Mouse (Mus musculus): ENCODE data around the gene Lbr. TPM values are rescaled to one million over a fixed set of nuclear protein-coding genes. Genes with fewer than 3 reads are reported as not detected.
A peak's percentile ranks its signal among the peaks of the same experiment; 100 is the strongest.

The Lbr gene
- 163 and 166 TPM in 2 replicates for polyA plus RNA-seq (2016; fragmentation: Nextera tagmentation; extraction: Ambion mirVana)

DNA sequence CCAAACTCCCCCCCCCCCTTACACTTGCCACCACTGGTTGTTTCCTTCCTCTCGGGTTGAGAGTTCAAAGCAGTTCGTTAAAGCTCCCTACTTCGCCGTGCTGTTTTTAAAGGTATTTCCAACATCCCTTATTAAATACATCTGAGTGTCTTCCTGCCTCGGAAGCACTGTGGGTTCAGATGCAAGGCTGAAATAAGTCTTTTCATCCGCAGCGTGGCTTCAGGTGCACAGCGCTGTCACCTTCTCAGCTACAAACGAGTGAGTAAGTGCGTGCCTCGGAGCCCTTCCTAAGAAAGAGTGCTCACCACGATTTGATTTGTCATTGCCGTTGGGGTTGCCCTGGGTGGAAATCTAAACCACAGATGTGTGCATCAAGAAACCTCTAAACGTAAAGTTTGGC, at the start of gene Lbr:
Gene Lbr (minus strand): TSS at position 266 of the 400 bp plus-strand sequence.
- Histone ChIP-seq H3K27ac (peak within 1 kb of the TSS; percentile 98), H3K27me3 (ENCODE audit: low read depth, poor library complexity, severe bottlenecking) (no peaks in the 10 kb centered on the region), H3K9me3 (replicated peaks) (no peaks in the 10 kb centered on the region), H3K4me1 (peaks cover 37% of the 10 kb centered on the region), H3K4me3 (peak within 1 kb of the TSS; percentile 98), H3K36me3 (peaks cover 5% of the 10 kb centered on the region)
- peak; percentile 54 for DNase-seq (ENCODE audit: low spot score)
- under 1% methylated on average over 14 of the region's 14 CpGs for whole genome bisulfite sequencing

DNA sequence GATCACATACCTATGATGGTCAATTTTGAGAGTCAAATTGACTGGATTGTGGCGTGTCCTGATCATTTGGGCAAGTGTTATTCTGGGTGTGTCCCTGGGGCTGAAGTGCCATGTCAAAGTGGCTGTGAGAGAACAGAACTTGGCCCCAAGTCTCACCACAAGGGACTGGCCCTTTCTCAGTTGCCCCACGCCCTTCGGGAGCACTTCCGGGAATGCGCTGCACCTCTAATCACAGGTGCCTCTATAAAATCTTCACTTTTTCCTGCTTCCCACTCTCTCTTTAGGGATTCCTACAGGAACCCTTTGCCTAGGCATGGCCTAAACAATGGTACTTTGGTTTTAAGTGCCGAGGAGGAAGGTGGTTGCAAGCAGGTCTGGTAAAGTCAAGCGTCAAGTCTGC, 46.8 kb upstream of the Lbr start:
- 90% methylated on average over 7 of the region's 7 CpGs for WGBS

DNA sequence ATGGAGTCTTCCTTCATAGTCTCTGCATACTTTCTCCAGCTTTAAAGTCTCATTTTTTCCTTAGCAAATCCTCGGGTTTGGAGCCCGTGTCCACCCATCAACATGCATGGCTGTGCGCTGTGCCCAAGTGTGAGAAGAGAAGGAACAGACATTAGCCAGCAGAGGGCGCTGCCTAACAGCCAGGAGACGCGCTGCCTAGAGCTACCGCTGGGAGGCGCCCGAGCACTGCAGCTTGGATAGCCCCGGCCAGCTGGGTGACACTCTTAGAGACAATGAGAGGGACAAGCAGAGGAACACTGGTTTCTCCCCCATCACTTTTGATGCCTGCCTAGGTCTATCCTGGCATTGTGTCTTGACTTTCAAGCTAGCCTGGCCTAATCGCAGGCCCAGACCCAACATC, 46.0 kb upstream of the Lbr start:
- Histone ChIP-seq H3K4me1 (no peaks in the 10 kb centered on the region), H3K36me3 (no peaks in the 10 kb centered on the region), H3K4me3 (no peak overlapping the region; the same call in 1 of the 2 replicates), H3K27me3 (ENCODE audit: low read depth, poor library complexity, severe bottlenecking) (no peaks in the 10 kb centered on the region), H3K9me3 (replicated peaks) (no peaks in the 10 kb centered on the region), H3K27ac (peak overlapping the region; percentile 31; the same call in 1 of the 2 replicates)
- WGBS, result 6% methylated on average over 11 of the region's 11 CpGs
- peak; percentile 97 for DNase-seq (ENCODE audit: low spot score)

More for the DNA sequence above, 46.8 kb upstream of the Lbr start:
- DNase-seq (ENCODE audit: low spot score), result no peak
- Histone ChIP-seq H3K4me3 (no peak overlapping the region), H3K9me3 (replicated peaks) (no peaks in the 10 kb centered on the region), H3K4me1 (no peaks in the 10 kb centered on the region), H3K36me3 (no peaks in the 10 kb centered on the region), H3K27me3 (ENCODE audit: low read depth, poor library complexity, severe bottlenecking) (no peaks in the 10 kb centered on the region), H3K27ac (no peak overlapping the region)

DNA sequence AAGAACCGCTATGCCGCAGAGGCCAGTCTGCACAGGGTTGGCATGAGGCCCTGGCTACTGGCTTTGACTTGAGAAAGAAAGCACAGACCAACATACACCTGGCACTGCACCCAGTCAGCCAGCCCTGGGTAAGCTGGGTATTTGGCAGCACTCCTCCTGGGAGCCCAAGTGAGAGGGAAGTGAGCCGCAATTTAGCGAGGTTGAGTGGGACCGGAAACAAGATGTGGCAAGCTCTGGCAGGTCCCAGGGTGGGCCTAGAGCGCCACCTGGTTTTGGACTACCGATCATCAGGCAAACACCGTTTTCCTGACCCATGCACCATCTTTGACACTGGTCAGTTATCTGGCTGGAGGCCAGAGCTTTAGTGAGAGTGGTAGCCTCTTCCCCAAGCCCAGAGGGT, 38.7 kb upstream of the Lbr start:
- Histone ChIP-seq H3K27ac (peak overlapping the region; percentile 58), H3K4me1 (peaks cover 16% of the 10 kb centered on the region), H3K4me3 (no peak overlapping the region), H3K36me3 (no peaks in the 10 kb centered on the region), H3K9me3 (replicated peaks) (no peaks in the 10 kb centered on the region), H3K27me3 (ENCODE audit: low read depth, poor library complexity, severe bottlenecking) (no peaks in the 10 kb centered on the region)
- DNase-seq (ENCODE audit: low spot score), result peak; percentile 74
- 28% methylated on average over 8 of the region's 8 CpGs for WGBS

DNA sequence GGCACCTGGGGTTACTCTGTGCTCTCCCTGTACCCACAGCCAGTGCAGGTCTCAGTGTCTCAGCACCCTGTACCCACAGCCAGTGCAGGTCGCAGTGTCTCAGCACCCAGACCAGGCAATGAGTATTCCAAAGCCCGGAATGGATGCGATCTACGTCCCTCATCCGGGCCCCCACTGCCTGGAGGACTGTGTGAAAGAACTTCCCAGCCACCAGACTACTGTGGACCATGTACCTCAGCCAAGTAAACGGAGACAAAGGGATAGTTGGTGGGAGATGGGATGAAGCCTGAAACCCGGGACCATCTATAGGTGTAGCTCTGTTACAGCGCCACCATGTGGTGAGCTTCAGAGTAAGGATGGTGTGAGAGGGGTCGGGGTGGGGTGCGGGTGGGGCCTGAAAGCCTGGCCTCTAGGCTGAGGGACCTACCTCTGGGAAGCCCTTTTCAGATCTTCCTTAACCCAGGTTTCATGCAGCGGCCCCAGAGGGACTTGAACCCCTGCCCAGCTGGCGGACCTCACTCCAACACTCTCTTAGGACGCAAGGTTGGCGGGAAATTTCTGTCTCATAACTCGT, 38.0 kb upstream of the Lbr start:
- H3K4me3 ChIP-seq, result no peak overlapping the region
- H3K36me3 ChIP-seq, result no peaks in the 10 kb centered on the region
- no peaks in the 10 kb centered on the region for H3K27me3 ChIP-seq (ENCODE audit: low read depth, poor library complexity, severe bottlenecking)
- DNase-seq (ENCODE audit: low spot score), result peak; percentile 49
- peak overlapping the region; percentile 58; the same call in 1 of the 2 replicates for H3K27ac ChIP-seq
- 55% methylated on average over 15 of the region's 15 CpGs for WGBS
- peaks cover 16% of the 10 kb centered on the region for H3K4me1 ChIP-seq
- H3K9me3 ChIP-seq (replicated peaks), result no peaks in the 10 kb centered on the region

DNA sequence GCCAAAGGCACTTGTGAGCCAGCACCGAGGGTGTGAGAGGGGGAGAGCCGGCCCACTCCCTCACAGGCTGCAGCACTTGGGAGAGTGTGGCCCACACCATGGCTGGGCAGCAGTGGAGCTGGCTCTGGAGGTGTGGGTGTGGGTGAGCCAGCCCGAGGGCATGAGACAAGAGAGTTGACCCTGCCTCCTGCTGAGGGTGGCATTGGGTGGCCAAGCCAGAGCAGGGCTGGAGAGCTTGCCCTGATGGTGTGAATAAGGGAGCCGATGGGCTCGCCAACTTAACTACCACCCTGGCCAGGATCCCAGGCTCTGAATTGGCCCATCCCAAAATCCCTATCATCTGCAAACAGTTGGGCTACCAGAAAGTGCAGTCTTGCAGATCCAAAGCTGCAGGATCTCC, 35.6 kb upstream of the Lbr start:
- no peaks in the 10 kb centered on the region for H3K9me3 ChIP-seq (replicated peaks)
- no peak overlapping the region for H3K27ac ChIP-seq
- H3K4me1 ChIP-seq, result peaks cover 16% of the 10 kb centered on the region
- DNase-seq (ENCODE audit: low spot score), result no peak
- H3K27me3 ChIP-seq (ENCODE audit: low read depth, poor library complexity, severe bottlenecking), result no peaks in the 10 kb centered on the region
- no peak overlapping the region for H3K4me3 ChIP-seq
- 82% methylated on average over 5 of the region's 5 CpGs for WGBS
- no peaks in the 10 kb centered on the region for H3K36me3 ChIP-seq

DNA sequence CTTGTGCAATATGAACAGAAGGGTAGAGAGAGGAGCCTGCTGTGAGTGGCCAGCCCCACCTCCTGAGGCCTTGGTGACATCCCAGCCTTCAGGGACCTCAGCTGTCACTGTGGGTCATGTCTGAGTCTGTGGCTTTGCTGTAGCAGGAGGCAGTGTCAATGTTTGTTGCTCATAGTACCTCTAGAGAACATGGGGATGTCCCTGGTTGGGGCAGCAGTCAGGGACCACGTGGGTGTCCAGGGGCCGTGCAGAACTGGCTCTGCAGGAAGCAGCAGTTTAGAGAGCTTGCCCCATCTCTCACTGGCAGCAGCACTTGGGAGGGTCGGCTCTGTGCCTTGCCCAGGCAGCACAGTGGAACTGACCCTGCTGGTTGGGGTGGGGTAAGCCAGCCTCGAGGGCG, 34.2 kb upstream of the Lbr start:
- Histone ChIP-seq H3K27ac (no peak overlapping the region), H3K36me3 (no peaks in the 10 kb centered on the region), H3K9me3 (replicated peaks) (no peaks in the 10 kb centered on the region), H3K4me1 (peaks cover 15% of the 10 kb centered on the region), H3K27me3 (ENCODE audit: low read depth, poor library complexity, severe bottlenecking) (no peaks in the 10 kb centered on the region), H3K4me3 (no peak overlapping the region)
- 52% methylated on average over 5 of the region's 5 CpGs for WGBS
- no peak for DNase-seq (ENCODE audit: low spot score)

DNA sequence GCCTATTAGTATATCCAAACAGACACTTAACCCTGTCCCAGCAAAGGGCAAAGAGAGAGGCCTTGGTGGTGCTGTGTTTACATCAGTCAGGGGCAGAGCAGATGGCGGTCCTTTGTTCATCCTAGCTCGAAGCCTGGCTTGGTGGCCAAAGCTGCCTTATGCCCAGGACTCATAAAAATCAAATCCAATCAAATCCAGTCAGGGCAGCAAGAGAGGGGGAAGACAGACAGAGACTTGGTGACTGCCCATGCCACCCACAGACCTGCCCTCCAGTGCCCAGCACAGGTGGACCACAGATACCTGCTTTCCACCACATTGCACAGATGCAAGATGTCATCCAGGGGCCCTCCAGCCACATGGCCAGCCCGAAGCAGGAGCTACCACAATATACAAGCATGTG, 33.8 kb upstream of the Lbr start:
- DNase-seq (ENCODE audit: low spot score), result no peak
- 71% methylated on average over 3 of the region's 3 CpGs for WGBS
- no peak overlapping the region for H3K4me3 ChIP-seq
- H3K27me3 ChIP-seq (ENCODE audit: low read depth, poor library complexity, severe bottlenecking), result no peaks in the 10 kb centered on the region
- no peak overlapping the region for H3K27ac ChIP-seq
- H3K4me1 ChIP-seq, result peaks cover 10% of the 10 kb centered on the region
- no peaks in the 10 kb centered on the region for H3K9me3 ChIP-seq (replicated peaks)
- no peaks in the 10 kb centered on the region for H3K36me3 ChIP-seq

DNA sequence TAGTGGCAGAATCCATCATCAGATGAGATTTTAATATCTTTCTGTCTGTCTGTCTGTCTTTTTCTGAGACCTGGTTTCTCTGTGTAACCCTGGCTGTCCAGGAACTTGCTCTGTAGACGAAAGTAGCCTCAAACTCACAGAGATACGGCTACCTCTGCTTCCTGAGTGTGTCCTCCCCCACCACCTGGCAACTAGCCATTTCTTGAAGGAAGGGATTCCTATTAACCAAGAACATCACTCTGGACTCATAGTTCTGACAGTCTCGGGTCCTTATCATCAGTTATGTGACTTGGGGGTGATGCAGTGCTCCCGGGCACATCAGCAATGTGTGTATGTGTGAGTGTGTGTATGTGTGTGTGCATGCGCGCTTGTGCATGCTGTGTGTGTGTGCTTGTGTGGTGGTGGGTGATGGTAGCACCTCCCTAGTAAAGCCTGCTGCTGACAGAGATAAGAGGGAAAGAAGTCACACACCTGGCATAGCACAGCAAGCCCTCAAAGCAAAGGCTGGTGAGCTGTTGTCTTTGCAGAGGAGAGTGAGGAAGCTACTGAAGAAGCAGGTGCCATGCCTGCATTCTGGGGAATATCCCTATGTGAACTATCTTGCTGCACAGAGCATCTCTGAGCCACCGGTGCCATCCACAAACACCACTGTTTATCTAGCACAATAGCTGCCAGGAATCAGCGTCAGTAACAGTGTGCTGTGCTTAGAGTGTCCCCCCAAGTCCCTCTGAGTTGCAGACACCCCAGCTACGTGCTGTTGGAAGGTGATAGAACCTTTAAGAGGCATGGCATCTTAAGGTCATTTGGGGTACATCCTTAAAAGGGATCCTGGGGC, 30.5 kb upstream of the Lbr start:
- no peaks in the 10 kb centered on the region for H3K27me3 ChIP-seq (ENCODE audit: low read depth, poor library complexity, severe bottlenecking)
- WGBS, result 87% methylated on average over 9 of the region's 9 CpGs
- no peaks in the 10 kb centered on the region for H3K4me1 ChIP-seq
- no peak overlapping the region for H3K4me3 ChIP-seq
- no peak for DNase-seq (ENCODE audit: low spot score)
- H3K36me3 ChIP-seq, result no peaks in the 10 kb centered on the region
- H3K9me3 ChIP-seq (replicated peaks), result no peaks in the 10 kb centered on the region
- no peak overlapping the region for H3K27ac ChIP-seq

DNA sequence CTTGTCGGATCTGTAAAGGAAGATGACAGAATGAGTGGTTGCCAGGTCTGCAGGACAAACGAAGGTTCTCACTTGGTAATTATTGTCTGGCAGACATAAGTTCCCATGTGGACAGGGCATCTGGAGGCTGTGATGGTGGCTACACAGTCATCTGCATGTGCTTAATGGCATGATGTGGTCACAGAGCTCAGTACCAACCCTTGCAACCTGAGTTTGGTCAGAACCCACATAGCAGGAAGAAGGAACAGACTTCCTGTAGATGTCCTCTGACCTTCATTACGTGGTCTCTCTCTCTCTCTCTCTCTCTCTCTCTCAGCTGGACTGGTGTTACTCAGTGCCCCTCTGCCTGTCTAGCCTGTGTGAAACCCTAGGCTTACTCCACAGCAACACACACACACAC, 29.8 kb upstream of the Lbr start:
- no peak for DNase-seq (ENCODE audit: low spot score)
- H3K9me3 ChIP-seq (replicated peaks), result no peaks in the 10 kb centered on the region

DNA sequence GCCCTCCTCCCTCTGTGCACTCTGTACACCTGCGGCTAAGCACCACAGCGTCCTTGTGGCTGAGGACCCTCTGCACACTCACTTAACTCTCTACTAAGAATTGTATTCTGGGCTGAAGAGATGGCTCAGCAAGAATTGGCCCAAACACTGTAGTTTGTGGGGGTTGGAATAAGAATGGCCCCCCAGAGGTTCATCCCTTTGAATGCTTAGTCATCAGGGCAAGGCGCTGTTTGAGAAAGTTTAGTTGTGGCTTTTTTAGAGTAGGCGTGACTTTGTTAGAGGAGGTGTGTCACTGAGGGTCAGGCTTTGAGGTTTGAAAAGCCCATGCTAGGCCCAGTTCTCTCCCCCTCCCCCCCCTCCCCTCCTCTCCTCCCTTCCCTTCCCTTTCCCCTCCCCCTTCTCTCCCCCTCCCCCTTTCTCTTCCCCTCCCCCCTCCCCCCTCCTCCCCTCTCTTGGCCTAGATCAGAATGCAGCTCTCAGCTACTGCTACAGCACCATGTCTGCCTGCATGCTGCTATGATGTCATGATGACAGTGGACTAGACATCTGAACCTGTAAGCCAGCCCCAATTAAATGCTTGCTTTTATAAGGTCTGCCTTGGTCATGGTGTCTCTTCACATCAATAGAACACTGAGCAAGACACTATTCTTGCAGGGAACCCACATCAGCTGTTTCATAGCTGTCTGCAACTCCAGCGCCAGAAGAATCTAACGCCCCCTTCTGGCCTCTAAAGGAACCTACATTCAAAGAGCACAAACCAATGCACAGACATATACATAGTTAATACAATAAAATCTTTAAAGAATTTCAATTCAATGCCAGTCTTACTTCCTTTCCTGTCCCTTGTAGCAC, 23.8 kb upstream of the Lbr start:
- WGBS, result 85% methylated on average over 6 of the region's 6 CpGs
- no peak for DNase-seq (ENCODE audit: low spot score)

More for the DNA sequence above, 29.8 kb upstream of the Lbr start:
- Histone ChIP-seq H3K36me3 (no peaks in the 10 kb centered on the region), H3K27ac (no peak overlapping the region), H3K4me1 (no peaks in the 10 kb centered on the region), H3K27me3 (ENCODE audit: low read depth, poor library complexity, severe bottlenecking) (no peaks in the 10 kb centered on the region), H3K4me3 (no peak overlapping the region)
- 83% methylated on average over 3 of the region's 3 CpGs for WGBS

DNA sequence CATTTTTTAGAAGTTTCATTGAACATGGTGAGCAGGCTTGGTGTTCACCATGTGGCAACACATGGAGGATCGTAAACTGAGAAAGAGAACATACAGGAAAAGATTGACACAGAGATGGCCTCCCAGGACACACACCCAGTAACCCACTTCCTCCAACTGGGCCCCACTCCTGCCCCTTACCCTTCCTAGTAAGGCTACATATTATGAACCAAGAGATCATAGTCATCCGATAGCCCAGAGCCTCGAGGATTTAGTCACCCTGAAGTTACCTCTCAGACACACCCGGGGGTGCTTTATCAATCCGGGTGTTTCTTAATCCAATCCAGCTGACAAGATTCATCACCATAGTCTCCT, 23.0 kb upstream of the Lbr start:
- peaks cover 20% of the 10 kb centered on the region for H3K4me1 ChIP-seq
- no peaks in the 10 kb centered on the region for H3K36me3 ChIP-seq
- H3K4me3 ChIP-seq, result no peak overlapping the region
- WGBS, result 85% methylated on average over 5 of the region's 5 CpGs
- no peak overlapping the region for H3K27ac ChIP-seq
- no peaks in the 10 kb centered on the region for H3K9me3 ChIP-seq (replicated peaks)
- H3K27me3 ChIP-seq (ENCODE audit: low read depth, poor library complexity, severe bottlenecking), result no peaks in the 10 kb centered on the region
- DNase-seq (ENCODE audit: low spot score), result no peak

More for the DNA sequence above, 23.8 kb upstream of the Lbr start:
- Histone ChIP-seq H3K36me3 (no peaks in the 10 kb centered on the region), H3K4me3 (no peak overlapping the region), H3K4me1 (peaks cover 15% of the 10 kb centered on the region), H3K27ac (no peak overlapping the region), H3K9me3 (replicated peaks) (no peaks in the 10 kb centered on the region), H3K27me3 (ENCODE audit: low read depth, poor library complexity, severe bottlenecking) (no peaks in the 10 kb centered on the region)

All from limb, embryonic 10.5 days (tissue).